Mouse (Mus musculus): ENCODE measurements at regions not wholly inside any gene's neighbourhood (a gene's known extent, or its start where the extent isn't known, plus 50 kb on each side); places are given as distances from the start of the nearest gene placed in this dataset.

- TF ChIP-seq CTCF (IDR thresholded peaks at IDR 0.05; ENCODE audit: extremely low read depth, insufficient read length, insufficient replicate concordance, low read depth, low read length): no peak
- no peak for TF ChIP-seq POLR2A (IDR thresholded peaks at IDR 0.05; ENCODE audit: low read depth, low read length)
- Histone ChIP-seq H3K27me3 (ENCODE audit: control insufficient read depth, insufficient read depth, low read length) (no peaks in the 10 kb centered on the region), H3K27ac (ENCODE audit: insufficient read depth, low read depth, low read length) (no peak overlapping the region), H3K4me3 (ENCODE audit: low read depth, low read length) (no peak overlapping the region), H3K4me1 (ENCODE audit: control insufficient read depth, insufficient read depth, insufficient read length, low read length) (0 out of 2 replicates have a peak, but pooled peaks cover 2% of the 10 kb centered on the region), H3K36me3 (ENCODE audit: control insufficient read depth, insufficient read depth, low read length) (no peaks in the 10 kb centered on the region)
- WGBS: 88% methylated on average over 5 of the region's 5 CpGs
These were observed 131.6 kb downstream of the Dact1 start for GRCm38 (mm10) chr12:71441272-71441671.

DNA sequence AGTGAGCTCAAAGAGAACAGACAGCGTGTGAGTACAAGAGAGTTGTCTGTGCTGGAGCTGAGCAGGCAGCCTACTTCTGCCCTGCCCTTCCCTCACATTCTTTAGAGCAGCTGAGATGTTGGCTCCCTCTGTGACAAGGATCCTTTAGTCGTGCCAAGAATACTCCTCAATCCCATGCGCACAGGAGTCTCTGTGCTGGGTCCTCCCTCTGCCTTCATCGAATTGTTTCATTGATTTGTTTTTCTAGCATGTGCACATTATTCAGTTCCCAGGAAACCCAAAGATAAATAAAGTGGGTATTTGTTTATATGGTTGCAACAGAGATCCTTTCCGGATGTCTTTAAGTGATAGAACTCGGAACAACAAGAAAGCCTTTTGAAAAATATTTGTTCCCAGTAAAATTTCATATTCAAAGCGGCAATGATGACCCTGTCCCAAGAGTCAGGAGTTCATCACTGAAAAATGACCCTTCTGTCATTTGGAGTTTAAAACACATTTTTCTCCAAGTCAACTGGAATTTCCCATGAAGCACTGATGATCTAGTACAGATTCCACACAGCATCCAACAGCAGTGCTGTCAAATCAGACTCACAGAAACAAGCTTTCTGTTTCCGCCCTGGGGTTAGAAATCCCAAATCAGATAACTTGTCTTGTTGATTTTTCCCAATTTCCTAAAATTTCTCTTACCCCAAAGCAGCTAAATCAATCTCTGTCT is 136.7 kb downstream of the Dact1 start:
- TF ChIP-seq POLR2A (IDR thresholded peaks at IDR 0.05; ENCODE audit: low read depth, low read length) (no peak), CTCF (IDR thresholded peaks at IDR 0.05; ENCODE audit: extremely low read depth, insufficient read length, insufficient replicate concordance, low read depth, low read length) (no peak)
- H3K4me3 ChIP-seq (ENCODE audit: low read depth, low read length): no peak overlapping the region
- no peaks in the 10 kb centered on the region for H3K4me1 ChIP-seq (ENCODE audit: control insufficient read depth, insufficient read depth, insufficient read length, low read length)
- H3K36me3 ChIP-seq (ENCODE audit: control insufficient read depth, insufficient read depth, low read length): no peaks in the 10 kb centered on the region
- H3K27me3 ChIP-seq (ENCODE audit: control insufficient read depth, insufficient read depth, low read length): no peaks in the 10 kb centered on the region
- H3K27ac ChIP-seq (ENCODE audit: insufficient read depth, low read depth, low read length): 0 out of 2 replicates have a peak overlapping the region, but pooled peaks have one; percentile 5
- WGBS: 45% methylated on average over 8 of the region's 8 CpGs

GRCm38 (mm10) chr12:71446892-71447268 is 137.2 kb downstream of the Dact1 start:
- Histone ChIP-seq H3K27me3 (ENCODE audit: control insufficient read depth, insufficient read depth, low read length) (no peaks in the 10 kb centered on the region), H3K4me3 (ENCODE audit: low read depth, low read length) (no peak overlapping the region)
- WGBS: 20% methylated on average over 7 of the region's 7 CpGs

DNA sequence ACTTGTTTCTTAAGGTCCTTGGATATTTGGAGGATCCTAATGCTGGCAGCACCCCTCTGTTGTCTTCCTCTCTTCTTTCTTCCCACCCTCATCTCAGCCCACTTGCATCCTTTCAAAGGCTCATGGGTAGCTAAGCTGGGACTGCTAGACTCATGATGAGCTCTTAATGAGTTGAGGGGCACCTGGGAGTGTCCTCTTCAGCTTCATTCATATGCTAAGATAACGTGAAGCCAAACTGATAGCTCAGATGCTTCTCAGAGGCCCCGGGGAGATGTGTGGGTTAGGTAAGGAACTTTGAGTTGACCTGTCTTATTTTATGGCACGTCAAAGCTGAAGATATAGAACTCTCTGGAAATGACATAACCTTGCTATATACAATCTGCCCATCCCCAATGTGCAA is 139.3 kb downstream of the Dact1 start:
- H3K4me1 ChIP-seq (ENCODE audit: control insufficient read depth, insufficient read depth, insufficient read length, low read length): no peaks in the 10 kb centered on the region
- 61% methylated on average over 3 of the region's 3 CpGs for WGBS
- H3K27ac ChIP-seq (ENCODE audit: insufficient read depth, low read depth, low read length): no peak overlapping the region
- no peaks in the 10 kb centered on the region for H3K36me3 ChIP-seq (ENCODE audit: control insufficient read depth, insufficient read depth, low read length)
- H3K27me3 ChIP-seq (ENCODE audit: control insufficient read depth, insufficient read depth, low read length): no peaks in the 10 kb centered on the region
- no peak overlapping the region for H3K4me3 ChIP-seq (ENCODE audit: low read depth, low read length)
- TF ChIP-seq CTCF (IDR thresholded peaks at IDR 0.05; ENCODE audit: extremely low read depth, insufficient read length, insufficient replicate concordance, low read depth, low read length) (no peak), POLR2A (IDR thresholded peaks at IDR 0.05; ENCODE audit: low read depth, low read length) (no peak)

More at GRCm38 (mm10) chr12:71446892-71447268, 137.2 kb downstream of the Dact1 start:
- no peak for TF ChIP-seq POLR2A (IDR thresholded peaks at IDR 0.05; ENCODE audit: low read depth, low read length)
- TF ChIP-seq CTCF (IDR thresholded peaks at IDR 0.05; ENCODE audit: extremely low read depth, insufficient read length, insufficient replicate concordance, low read depth, low read length): no peak
- Histone ChIP-seq H3K36me3 (ENCODE audit: control insufficient read depth, insufficient read depth, low read length) (no peaks in the 10 kb centered on the region), H3K27ac (ENCODE audit: insufficient read depth, low read depth, low read length) (peak overlapping the region; percentile 5; the same call in 1 of the 2 replicates), H3K4me1 (ENCODE audit: control insufficient read depth, insufficient read depth, insufficient read length, low read length) (no peaks in the 10 kb centered on the region)

- Histone ChIP-seq H3K4me1 (ENCODE audit: control insufficient read depth, insufficient read depth, insufficient read length, low read length) (no peaks in the 10 kb centered on the region), H3K27me3 (ENCODE audit: control insufficient read depth, insufficient read depth, low read length) (no peaks in the 10 kb centered on the region), H3K4me3 (ENCODE audit: low read depth, low read length) (no peak overlapping the region), H3K27ac (ENCODE audit: insufficient read depth, low read depth, low read length) (no peak overlapping the region), H3K36me3 (ENCODE audit: control insufficient read depth, insufficient read depth, low read length) (no peaks in the 10 kb centered on the region)
- 60% methylated on average over 4 of the region's 4 CpGs for WGBS
- TF ChIP-seq POLR2A (IDR thresholded peaks at IDR 0.05; ENCODE audit: low read depth, low read length) (no peak), CTCF (IDR thresholded peaks at IDR 0.05; ENCODE audit: extremely low read depth, insufficient read length, insufficient replicate concordance, low read depth, low read length) (no peak)
These were observed 140.4 kb downstream of the Dact1 start for GRCm38 (mm10) chr12:71450128-71450527.

GRCm38 (mm10) chr12:71450680-71451463 is 141.2 kb downstream of the Dact1 start:
- no peaks in the 10 kb centered on the region for H3K27me3 ChIP-seq (ENCODE audit: control insufficient read depth, insufficient read depth, low read length)
- TF ChIP-seq POLR2A (IDR thresholded peaks at IDR 0.05; ENCODE audit: low read depth, low read length) (no peak), CTCF (IDR thresholded peaks at IDR 0.05; ENCODE audit: extremely low read depth, insufficient read length, insufficient replicate concordance, low read depth, low read length) (no peak)
- no peaks in the 10 kb centered on the region for H3K36me3 ChIP-seq (ENCODE audit: control insufficient read depth, insufficient read depth, low read length)
- no peak overlapping the region for H3K4me3 ChIP-seq (ENCODE audit: low read depth, low read length)
- H3K4me1 ChIP-seq (ENCODE audit: control insufficient read depth, insufficient read depth, insufficient read length, low read length): no peaks in the 10 kb centered on the region
- H3K27ac ChIP-seq (ENCODE audit: insufficient read depth, low read depth, low read length): peak overlapping the region; percentile 53
- 82% methylated on average over 14 of the region's 14 CpGs for WGBS

DNA sequence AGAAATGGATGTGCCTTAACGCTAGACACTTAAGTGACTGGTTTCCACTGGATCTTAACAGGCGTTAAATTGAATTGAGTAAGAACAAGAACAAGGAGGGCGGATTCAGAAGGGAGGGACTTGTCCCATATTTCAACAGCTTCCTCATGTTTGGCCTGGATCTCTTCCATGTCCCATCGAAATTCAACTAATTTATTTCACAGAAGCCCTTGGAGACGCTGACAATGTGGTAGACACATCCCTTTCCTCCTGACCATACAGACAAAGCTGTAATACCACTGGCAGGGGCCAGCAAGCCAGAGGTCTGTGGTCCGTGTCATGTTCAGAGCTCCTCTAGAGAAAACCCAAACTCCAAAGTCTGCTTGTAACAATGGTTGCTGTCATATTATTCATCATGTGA is 147.2 kb downstream of the Dact1 start:
- TF ChIP-seq CTCF (IDR thresholded peaks at IDR 0.05; ENCODE audit: extremely low read depth, insufficient read length, insufficient replicate concordance, low read depth, low read length) (no peak), POLR2A (IDR thresholded peaks at IDR 0.05; ENCODE audit: low read depth, low read length) (no peak)
- WGBS: 79% methylated on average over 6 of the region's 6 CpGs
- H3K27ac ChIP-seq (ENCODE audit: insufficient read depth, low read depth, low read length): no peak overlapping the region
- no peaks in the 10 kb centered on the region for H3K4me1 ChIP-seq (ENCODE audit: control insufficient read depth, insufficient read depth, insufficient read length, low read length)
- no peak overlapping the region for H3K4me3 ChIP-seq (ENCODE audit: low read depth, low read length)
- no peaks in the 10 kb centered on the region for H3K36me3 ChIP-seq (ENCODE audit: control insufficient read depth, insufficient read depth, low read length)
- no peaks in the 10 kb centered on the region for H3K27me3 ChIP-seq (ENCODE audit: control insufficient read depth, insufficient read depth, low read length)

Measured in small intestine, adult 2 months (tissue).